Mouse (Mus musculus): Measurements from ENCODE around the gene Cacna1a.
A peak's percentile ranks its signal among the peaks of the same experiment; 100 is the strongest.

Cacna1a gene

GRCm38 (mm10) chr8:84687705-84688100, 299.5 kb downstream of the Cacna1a start, which contains the start of gene Nacc1:
Gene Nacc1, minus strand, starts transcription at chr8:84687862.
- peak; percentile 92 for DNase-seq (ENCODE audit: low spot score in 2 of 2)

GRCm38 (mm10) chr8:84689091-84689915, 301.1 kb downstream of the Cacna1a start:
- peak; percentile 96 for DNase-seq (ENCODE audit: low spot score in 2 of 2)

Measured in right cerebral cortex, postnatal 10 days (tissue).